Mouse (Mus musculus) brain, embryonic 14.5 days (tissue): ENCODE measurements around the gene Dram1.

Experiments
- CTCF ChIP-seq: fragments of 200-500 bp; IDR thresholded peaks from 2 replicates; pipeline ENCODE4 v1.5.1; 2012; ENCODE audit warnings: inconsistent platforms, mild to moderate bottlenecking, moderate library complexity, borderline replicate concordance; ENCODE audit not compliant: insufficient read depth, insufficient read length; ENCODE audit errors: extremely low read depth
- POLR2A ChIP-seq: fragments of 200-500 bp; IDR thresholded peaks from 2 replicates; pipeline ENCODE4 v1.6.1; 2012; ENCODE audit warnings: mild to moderate bottlenecking, inconsistent platforms, borderline replicate concordance; ENCODE audit not compliant: poor library complexity, insufficient read depth, insufficient read length, severe bottlenecking; ENCODE audit errors: extremely low read depth

DNA sequence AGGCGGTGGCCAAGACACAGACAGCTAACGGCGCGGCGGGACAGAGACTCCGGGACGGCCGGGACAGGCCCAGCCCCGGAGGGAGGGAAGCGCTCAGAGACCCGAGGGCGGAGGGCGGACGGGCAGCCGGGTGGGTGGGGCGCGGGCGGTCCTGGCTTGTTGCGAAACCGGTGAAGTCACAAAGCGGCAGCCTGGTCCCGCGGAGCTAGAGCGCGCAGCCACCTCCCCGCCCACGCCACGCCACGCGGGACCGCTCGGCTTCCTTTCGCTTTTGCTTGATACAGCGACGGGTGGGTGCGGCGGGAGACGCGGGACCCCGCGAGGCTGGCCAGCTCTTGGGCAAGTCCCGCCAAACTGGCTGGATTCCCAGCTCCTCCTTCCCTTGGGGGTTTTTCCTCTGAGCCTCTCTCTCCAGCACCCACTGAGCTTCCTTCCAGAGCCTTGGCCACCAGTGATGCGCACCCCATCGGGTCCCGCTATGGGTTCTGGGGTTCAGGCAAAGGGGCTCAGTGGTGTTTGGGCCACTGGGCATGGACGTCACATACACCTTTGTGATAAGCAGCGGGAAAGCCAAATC is 21.8 kb downstream of the Dram1 start:
- TF ChIP-seq CTCF (no peak), POLR2A (no peak)
